11 mouse cellular contexts compared by ENCODE assay signal in the genomic region with DNA sequence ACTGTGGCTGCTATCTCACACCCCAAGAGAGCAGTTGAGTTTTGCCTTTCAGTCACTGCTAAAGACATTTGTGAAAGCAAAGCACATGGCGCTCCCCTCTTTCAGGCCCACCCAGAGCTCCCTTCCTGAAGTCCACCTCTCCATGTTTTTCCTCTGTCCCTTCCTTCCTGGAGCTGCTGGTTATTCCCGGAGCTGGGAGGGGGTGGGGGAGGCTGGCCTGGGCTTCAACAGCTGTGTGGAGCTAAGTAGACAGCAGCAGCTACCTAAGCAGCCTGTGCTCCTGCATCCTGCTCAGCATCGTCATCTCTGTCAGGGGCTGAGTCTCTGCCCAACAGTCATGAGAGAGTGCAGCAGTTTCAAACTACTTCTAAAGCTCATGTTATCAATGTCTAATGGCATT.
DNase-seq lines count a peak whose midpoint lies in the region; ATAC-seq lines count a peak whose summit lies in the region.
"Had no signal": no experiment of that assay in that cellular context is flagged by ENCODE, and none has a peak within 500 bp of the region (broad histone marks: within the 10 kb centered on the region; RNA-seq: fewer than 3 reads in every experiment).

No protein-coding gene starts in this region.

- no peak overlapping the region for H3K4me3 ChIP-seq in kidney, embryonic 15.5 days (replicated peaks)
- H3K4me3 ChIP-seq: gastrocnemius, adult 2 months; left cerebral cortex, adult 2 months had no signal

- DNase-seq in kidney, adult 9 months: no peak
- DNase-seq in ZHBTc4 (ENCODE audit: low read depth, low spot score) (peak; percentile 74), MN1 (ENCODE audit: low spot score) (no peak)
- peak; percentile 61 for DNase-seq in embryo, embryonic 9.5 days (ENCODE audit: extremely low spot score)
- DNase-seq in mesoderm, embryonic 11.5 days (ENCODE audit: low read depth, low spot score): peak; percentile 78
- no peak for DNase-seq in c-Kit-positive CD71-positive TER-119-positive erythroid progenitor cells, embryonic 14.5 days (ENCODE audit: low spot score)
- DNase-seq in adrenal gland, postnatal 36 days: no peak
- DNase-seq: cerebellum, adult 8-10 months; gastrocnemius, adult 2 months had no signal

- H3K9me3 ChIP-seq in kidney, embryonic 15.5 days (replicated peaks): no peaks in the 10 kb centered on the region

- H3K4me2 ChIP-seq in kidney, embryonic 15.5 days: no peak overlapping the region

- ATAC-seq in kidney, embryonic 15.5 days (replicated peaks; ENCODE audit: low FRiP score): peak; percentile 62; the same call in 1 of the 2 replicates

- H3K36me3 ChIP-seq in kidney, embryonic 15.5 days: no peaks in the 10 kb centered on the region

- H3K27ac ChIP-seq in kidney, embryonic 15.5 days: no peak overlapping the region
- H3K27ac ChIP-seq: gastrocnemius, adult 2 months; left cerebral cortex, adult 2 months had no signal

- 16% methylated on average over 3 of the region's 3 CpGs for WGBS in kidney, embryonic 15.5 days

- H3K27me3 ChIP-seq in kidney, embryonic 15.5 days: no peaks in the 10 kb centered on the region

- H3K4me1 ChIP-seq in kidney, embryonic 15.5 days: no peaks in the 10 kb centered on the region

- no peak overlapping the region for H3K9ac ChIP-seq in kidney, embryonic 15.5 days

Comparison
In these comparisons a context has a peak if more than half of its experiments do, and no peak if none do; other contexts are left out.
1. DNase-seq: peak in ZHBTc4 (single experiment), embryo, embryonic 9.5 days (single experiment) and mesoderm, embryonic 11.5 days (single experiment); none in kidney, adult 9 months (single experiment), c-Kit-positive CD71-positive TER-119-positive erythroid progenitor cells, embryonic 14.5 days (single experiment), MN1 (single experiment) and adrenal gland, postnatal 36 days (0 of 2).